Mouse (Mus musculus): ENCODE measurements around the gene Dmc1. TPM values are rescaled to one million over a fixed set of nuclear protein-coding genes. Genes with fewer than 3 reads are reported as not detected.

Dmc1 gene
- polyA plus RNA-seq, 1 experiment: 0.13 TPM

- no peak for TF ChIP-seq CTCF (IDR thresholded peaks at IDR 0.05; ENCODE audit: extremely low read depth, insufficient read depth, insufficient read length, insufficient replicate concordance)
- TF ChIP-seq POLR2A (IDR thresholded peaks at IDR 0.05; ENCODE audit: low read depth, low read length): no peak
- no peak overlapping the region for H3K4me3 ChIP-seq (ENCODE audit: extremely low read depth, insufficient read depth, insufficient read length)
- WGBS: 91% methylated on average over 4 of the region's 4 CpGs
- peaks cover 3% of the 10 kb centered on the region; the same call in 1 of the 2 replicates for H3K4me1 ChIP-seq (ENCODE audit: control insufficient read depth, insufficient read depth, insufficient read length)
- H3K36me3 ChIP-seq (ENCODE audit: control insufficient read depth, insufficient read depth, low read length): no peaks in the 10 kb centered on the region
- H3K27ac ChIP-seq (ENCODE audit: insufficient read depth, low read length): no peak overlapping the region
- no peak for DNase-seq (ENCODE audit: low read depth in 1 of 2, low spot score in 2 of 2)
- H3K27me3 ChIP-seq (ENCODE audit: control insufficient read depth, insufficient read depth, low read length): peaks cover 12% of the 10 kb centered on the region; the same call in 1 of the 2 replicates
Measured at GRCm38 (mm10) chr15:79517710-79518109, 87.2 kb downstream of the Dmc1 start.

DNA sequence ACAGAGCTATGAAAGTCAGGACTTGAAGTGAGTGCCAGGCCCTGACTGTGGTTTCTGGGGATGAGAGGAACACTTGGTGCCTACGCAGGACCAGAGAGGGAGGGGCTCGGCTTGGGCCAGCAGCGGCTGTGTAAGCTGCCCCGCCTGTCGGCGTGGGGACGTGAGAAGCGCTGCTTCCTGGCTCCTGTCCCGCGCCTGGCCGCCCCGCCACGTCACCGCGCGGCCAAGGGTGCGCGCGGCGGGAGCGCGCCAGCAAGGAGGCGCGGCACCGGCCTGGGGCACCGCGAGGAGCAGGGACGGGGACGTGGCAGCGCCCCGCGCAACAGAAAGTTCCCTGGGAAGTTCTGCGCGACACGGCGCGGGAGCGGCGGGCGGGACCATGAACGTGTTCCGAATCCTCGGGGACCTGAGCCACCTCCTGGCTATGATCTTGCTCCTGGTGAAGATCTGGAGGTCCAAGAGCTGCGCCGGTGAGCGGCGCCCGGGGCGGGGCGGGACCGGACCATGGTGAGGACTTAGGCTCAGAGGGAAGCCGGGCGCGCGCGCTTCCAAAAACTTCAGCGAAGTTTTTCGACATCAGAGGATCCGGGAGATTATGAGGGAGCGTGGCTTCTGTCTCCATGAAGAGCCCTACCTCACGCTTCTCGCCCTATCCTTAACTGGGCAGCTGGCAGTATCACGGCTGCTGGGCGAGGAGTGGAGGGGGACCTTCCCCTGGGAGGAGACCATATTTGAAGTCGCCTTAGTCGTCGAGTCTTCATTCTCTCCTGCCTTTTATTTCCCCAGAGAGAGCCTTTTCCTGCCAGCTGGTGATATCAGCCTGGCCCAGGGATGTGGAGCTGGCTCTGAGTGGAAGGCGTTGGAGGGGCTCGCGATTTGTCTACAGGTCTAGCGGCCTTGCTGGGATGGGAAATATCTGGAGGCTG lies 88.5 kb downstream of the Dmc1 start, which contains the start of gene Kdelr3:
TSS of gene Kdelr3 (plus strand) at position 241 of the 926 bp plus-strand sequence.
- peaks cover 3% of the 10 kb centered on the region; the same call in 1 of the 2 replicates for H3K4me1 ChIP-seq (ENCODE audit: control insufficient read depth, insufficient read depth, insufficient read length)
- H3K36me3 ChIP-seq (ENCODE audit: control insufficient read depth, insufficient read depth, low read length): no peaks in the 10 kb centered on the region
- H3K27ac ChIP-seq (ENCODE audit: insufficient read depth, low read length): no peak within 1 kb of the TSS
- peak within 1 kb of the TSS; percentile 39; the same call in 1 of the 2 replicates for H3K4me3 ChIP-seq (ENCODE audit: extremely low read depth, insufficient read depth, insufficient read length)
- TF ChIP-seq POLR2A (IDR thresholded peaks at IDR 0.05; ENCODE audit: low read depth, low read length) (no peak), CTCF (IDR thresholded peaks at IDR 0.05; ENCODE audit: extremely low read depth, insufficient read depth, insufficient read length, insufficient replicate concordance) (no peak)
- WGBS: 3% methylated on average over 71 of the region's 71 CpGs
- peaks cover 17% of the 10 kb centered on the region for H3K27me3 ChIP-seq (ENCODE audit: control insufficient read depth, insufficient read depth, low read length)
- DNase-seq (ENCODE audit: low read depth in 1 of 2, low spot score in 2 of 2): no peak

- peaks cover 24% of the 10 kb centered on the region for H3K27me3 ChIP-seq (ENCODE audit: control insufficient read depth, insufficient read depth, low read length)
Measured at GRCm38 (mm10) chr15:79513940-79514339, 91.0 kb downstream of the Dmc1 start.

DNA sequence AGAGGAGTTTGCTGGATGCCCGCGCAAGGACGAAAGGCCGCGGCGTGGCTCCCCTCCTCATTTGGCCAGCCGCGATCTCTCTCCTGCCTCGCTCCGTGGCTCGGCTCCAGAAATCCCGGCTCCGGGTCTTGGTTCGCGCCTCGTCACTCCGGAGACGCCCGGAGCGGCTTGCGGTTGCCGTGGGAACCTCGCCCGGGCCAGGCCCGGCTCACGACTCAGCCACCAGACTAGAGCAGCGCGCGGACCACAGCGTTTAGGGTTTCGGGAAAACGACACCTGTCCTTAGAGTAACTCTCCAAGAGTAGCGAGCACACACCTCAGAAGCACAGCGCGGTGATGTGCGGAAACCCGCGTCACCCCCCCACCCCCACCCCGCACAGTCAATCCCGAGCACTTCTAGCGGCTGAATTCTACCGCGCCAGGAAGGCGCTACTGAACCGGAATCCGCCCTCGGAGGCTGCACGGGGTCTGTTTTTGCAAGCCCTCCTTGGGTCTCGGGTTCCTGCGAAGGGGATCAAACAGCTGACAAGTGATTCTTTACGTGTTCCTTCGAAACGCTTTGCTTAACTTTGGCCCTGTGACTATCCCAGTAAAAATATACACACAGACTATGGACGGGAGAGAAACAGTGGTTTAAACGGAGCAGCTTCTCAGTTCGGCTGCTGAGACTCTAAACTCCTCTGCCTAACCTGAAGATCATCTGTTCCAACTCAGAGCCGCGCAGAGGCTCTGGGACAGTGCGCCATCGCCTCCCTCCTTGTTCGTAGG lies 93.2 kb downstream of the Dmc1 start:
- no peak for DNase-seq (ENCODE audit: low read depth in 1 of 2, low spot score in 2 of 2)
- no peak overlapping the region for H3K27ac ChIP-seq (ENCODE audit: insufficient read depth, low read length)
- no peak overlapping the region for H3K4me3 ChIP-seq (ENCODE audit: extremely low read depth, insufficient read depth, insufficient read length)
- H3K36me3 ChIP-seq (ENCODE audit: control insufficient read depth, insufficient read depth, low read length): no peaks in the 10 kb centered on the region
- TF ChIP-seq POLR2A (IDR thresholded peaks at IDR 0.05; ENCODE audit: low read depth, low read length): no peak
- TF ChIP-seq CTCF (IDR thresholded peaks at IDR 0.05; ENCODE audit: extremely low read depth, insufficient read depth, insufficient read length, insufficient replicate concordance): no peak
- WGBS: 6% methylated on average over 61 of the region's 61 CpGs
- H3K4me1 ChIP-seq (ENCODE audit: control insufficient read depth, insufficient read depth, insufficient read length): peaks cover 3% of the 10 kb centered on the region; the same call in 1 of the 2 replicates
- H3K27me3 ChIP-seq (ENCODE audit: control insufficient read depth, insufficient read depth, low read length): peaks cover 24% of the 10 kb centered on the region

More at GRCm38 (mm10) chr15:79513940-79514339, 91.0 kb downstream of the Dmc1 start:
- no peak overlapping the region for H3K27ac ChIP-seq (ENCODE audit: insufficient read depth, low read length)
- no peak overlapping the region for H3K4me3 ChIP-seq (ENCODE audit: extremely low read depth, insufficient read depth, insufficient read length)
- no peak for DNase-seq (ENCODE audit: low read depth in 1 of 2, low spot score in 2 of 2)
- TF ChIP-seq POLR2A (IDR thresholded peaks at IDR 0.05; ENCODE audit: low read depth, low read length): no peak
- TF ChIP-seq CTCF (IDR thresholded peaks at IDR 0.05; ENCODE audit: extremely low read depth, insufficient read depth, insufficient read length, insufficient replicate concordance): no peak
- H3K4me1 ChIP-seq (ENCODE audit: control insufficient read depth, insufficient read depth, insufficient read length): peaks cover 3% of the 10 kb centered on the region; the same call in 1 of the 2 replicates
- no peaks in the 10 kb centered on the region for H3K36me3 ChIP-seq (ENCODE audit: control insufficient read depth, insufficient read depth, low read length)
- 13% methylated on average over 9 of the region's 9 CpGs for WGBS

Other genes with a start within 250 kb of the Dmc1 start
- 89.7 and 113 TPM in 2 replicates for gene Tmem184b, start 201.5 kb downstream of the Dmc1 start, polyA plus RNA-seq (2012; rRNA removed)
- gene Csnk1e, start 149.5 kb downstream of the Dmc1 start, polyA plus RNA-seq (2012; rRNA removed): 26.3 and 31.3 TPM in 2 replicates
- not detected in 2 replicates for gene Kcnj4, start 99.9 kb downstream of the Dmc1 start, polyA plus RNA-seq (2012; rRNA removed)
- 1.8 and 2.3 TPM in 2 replicates for gene Kdelr3, start 88.7 kb downstream of the Dmc1 start, polyA plus RNA-seq (2012; rRNA removed)
- gene Ddx17, start 58.4 kb downstream of the Dmc1 start, polyA plus RNA-seq (2012; rRNA removed): 158 and 200 TPM in 2 replicates
- 0.28 and 0.41 TPM in 2 replicates for gene Fam227a, start 53.8 kb upstream of the Dmc1 start, polyA plus RNA-seq (2012; rRNA removed)
- 3.9 and 4.2 TPM in 2 replicates for gene Cby1, start 54.1 kb upstream of the Dmc1 start, polyA plus RNA-seq (2012; rRNA removed)
- gene Tomm22, start 65.8 kb upstream of the Dmc1 start, polyA plus RNA-seq (2012; rRNA removed): 18.7 and 19.5 TPM in 2 replicates
- 11.5 and 16.3 TPM in 2 replicates for gene Josd1, start 82.8 kb upstream of the Dmc1 start, polyA plus RNA-seq (2012; rRNA removed)
- 40.3 and 50.4 TPM in 2 replicates for gene Gtpbp1, start 85.7 kb upstream of the Dmc1 start, polyA plus RNA-seq (2012; rRNA removed)
- 101 and 116 TPM in 2 replicates for gene Sun2, start 137.4 kb upstream of the Dmc1 start, polyA plus RNA-seq (2012; rRNA removed)
- gene Dnal4, start 172.7 kb upstream of the Dmc1 start, polyA plus RNA-seq (2012; rRNA removed): 18.1 and 21.3 TPM in 2 replicates
- gene Nptxr, start 199.7 kb upstream of the Dmc1 start, polyA plus RNA-seq (2012; rRNA removed): 1.3 and 1.7 TPM in 2 replicates
- 0.13 and 0.68 TPM in 2 replicates for gene Npcd, start 229.1 kb upstream of the Dmc1 start, polyA plus RNA-seq (2012; rRNA removed)
- gene Cbx6, start 229.6 kb upstream of the Dmc1 start, polyA plus RNA-seq (2012; rRNA removed): 24.4 and 33.6 TPM in 2 replicates